Mouse (Mus musculus): Measurements from ENCODE around the gene Gpc6.

Gene Gpc6

GRCm38 (mm10) chr14:117951686-117952085, 1026.6 kb downstream of the Gpc6 start:
- DNase-seq: no peak

- DNase-seq: no peak
These were observed 1030.9 kb downstream of the Gpc6 start for GRCm38 (mm10) chr14:117956051-117956450.

GRCm38 (mm10) chr14:117958389-117958788, 1033.3 kb downstream of the Gpc6 start:
- DNase-seq: no peak

GRCm38 (mm10) chr14:117961267-117961666, 1036.2 kb downstream of the Gpc6 start:
- no peak for DNase-seq

- DNase-seq: no peak
These were observed 1036.7 kb downstream of the Gpc6 start for GRCm38 (mm10) chr14:117961844-117962243.

- no peak for DNase-seq
These were observed 1037.3 kb downstream of the Gpc6 start for GRCm38 (mm10) chr14:117962453-117962852.

GRCm38 (mm10) chr14:117972576-117972975, 1047.5 kb downstream of the Gpc6 start:
- DNase-seq: no peak

GRCm38 (mm10) chr14:117981532-117981931, 1056.4 kb downstream of the Gpc6 start:
- no peak for DNase-seq

- DNase-seq: no peak
These were observed 1063.3 kb downstream of the Gpc6 start for GRCm38 (mm10) chr14:117988444-117988843.

GRCm38 (mm10) chr14:117990203-117990602, 1065.1 kb downstream of the Gpc6 start:
- DNase-seq: no peak

- DNase-seq: no peak
These were observed 1067.6 kb downstream of the Gpc6 start for GRCm38 (mm10) chr14:117992600-117993256.

- no peak for DNase-seq
These were observed 1068.7 kb downstream of the Gpc6 start for GRCm38 (mm10) chr14:117993845-117994244.

GRCm38 (mm10) chr14:118004434-118004833, 1079.3 kb downstream of the Gpc6 start:
- no peak for DNase-seq

- DNase-seq: peak; percentile 11
These were observed 1080.6 kb downstream of the Gpc6 start for GRCm38 (mm10) chr14:118005697-118006096.

GRCm38 (mm10) chr14:118009541-118009940, 1084.4 kb downstream of the Gpc6 start:
- DNase-seq: no peak

GRCm38 (mm10) chr14:118013237-118013636, 1088.1 kb downstream of the Gpc6 start:
- DNase-seq: no peak

- DNase-seq: no peak
These were observed 1094.2 kb downstream of the Gpc6 start for GRCm38 (mm10) chr14:118019314-118019713.

GRCm38 (mm10) chr14:118021867-118022543, 1096.9 kb downstream of the Gpc6 start:
- no peak for DNase-seq
